Mouse (Mus musculus) midbrain, postnatal 0 days (tissue): ENCODE results near the gene Polr2g. TPM values are rescaled to one million over a fixed set of nuclear protein-coding genes. Genes with fewer than 3 reads are reported as not detected.

Source experiments
- ATAC-seq: fragments of 200-750 bp; cut with Nextera tagmentation; 2 replicates; pipeline ENCODE4 v1.8.0; 2017; ENCODE audit warnings: moderate number of reproducible peaks, mild to moderate bottlenecking, moderate TSS enrichment, moderate library complexity; ENCODE audit not compliant: low FRiP score
- DNase-seq: peaks from one replicate; pipeline ENCODE4 v3.0.0-alpha.2; 2015; ENCODE audit warnings: low spot score
- H3K27ac ChIP-seq: fragments of 300-500 bp; sonication (generic); 2 replicates; pipeline ENCODE4 v1.5.1; 2014; ENCODE audit warnings: low read depth, mild to moderate bottlenecking, low read length, mixed read lengths
- H3K27me3 ChIP-seq: fragments of 300-500 bp; sonication (generic); 2 replicates; pipeline ENCODE4 v1.6.1; 2014; ENCODE audit warnings: low read length, control low read depth, mixed read lengths; ENCODE audit not compliant: insufficient read depth
- H3K36me3 ChIP-seq: fragments of 300-500 bp; sonication (generic); 2 replicates; pipeline ENCODE4 v1.6.1; 2014; ENCODE audit warnings: low read length, control low read depth, mixed read lengths; ENCODE audit not compliant: insufficient read depth
- H3K4me1 ChIP-seq: fragments of 300-500 bp; sonication (generic); 2 replicates; pipeline ENCODE4 v1.6.1; 2014; ENCODE audit warnings: mild to moderate bottlenecking, control low read depth, antibody characterized with exemption, low read length, mixed read lengths; ENCODE audit not compliant: insufficient read depth
- H3K4me2 ChIP-seq: fragments of 300-500 bp; sonication (generic); 2 replicates; pipeline ENCODE4 v1.6.1; 2014; ENCODE audit warnings: low read depth, mild to moderate bottlenecking, low read length, mixed read lengths; ENCODE audit not compliant: poor library complexity, severe bottlenecking
- H3K4me3 ChIP-seq: fragments of 300-500 bp; sonication (generic); 2 replicates; pipeline ENCODE4 v1.5.1; 2014; ENCODE audit warnings: low read depth, mild to moderate bottlenecking, low read length, moderate library complexity
- H3K9ac ChIP-seq: fragments of 300-500 bp; sonication (generic); replicated peaks from 2 replicates; pipeline ENCODE4 v1.6.1; 2014; ENCODE audit warnings: mild to moderate bottlenecking, low read length, moderate library complexity, mixed read lengths; ENCODE audit not compliant: poor library complexity, severe bottlenecking
- H3K9me3 ChIP-seq: fragments of 300-500 bp; sonication (generic); 2 replicates; pipeline ENCODE4 v1.6.1; 2016; ENCODE audit warnings: low read length, control low read depth
- CTCF ChIP-seq: IDR thresholded peaks from 2 replicates; pipeline ENCODE4 v1.5.1; 2016; ENCODE audit warnings: antibody characterized with exemption, mild to moderate bottlenecking
- WGBS: fragments of 180-500 bp; shearing (Covaris S2); extraction: QIAGEN DNeasy Blood & Tissue Kit; methylation state at CpG from one replicate; pipeline ENCODE4 v1.1.7; 2014; 5-methylcytosine and 5-hydroxymethylcytosine counted together
- polyA plus RNA-seq: library from polyadenylated mRNA; unstranded; fragments of >200 nt; fragmentation: Nextera tagmentation; extraction: Ambion mirVana; gene quantifications from 2 replicates; pipeline ENCODE4 v1.2.1, GENCODE M21; 2015
- total RNA-seq: library from RNA; depleted of rRNA; stranded (reverse); fragments of >200 nt; gene quantifications from 2 replicates; pipeline ENCODE4 v1.2.3, GENCODE M21; 2014

Polr2g gene
- total and polyA plus RNA-seq, 2 experiments from 2014 or later = 67.2 to 163 TPM

DNA sequence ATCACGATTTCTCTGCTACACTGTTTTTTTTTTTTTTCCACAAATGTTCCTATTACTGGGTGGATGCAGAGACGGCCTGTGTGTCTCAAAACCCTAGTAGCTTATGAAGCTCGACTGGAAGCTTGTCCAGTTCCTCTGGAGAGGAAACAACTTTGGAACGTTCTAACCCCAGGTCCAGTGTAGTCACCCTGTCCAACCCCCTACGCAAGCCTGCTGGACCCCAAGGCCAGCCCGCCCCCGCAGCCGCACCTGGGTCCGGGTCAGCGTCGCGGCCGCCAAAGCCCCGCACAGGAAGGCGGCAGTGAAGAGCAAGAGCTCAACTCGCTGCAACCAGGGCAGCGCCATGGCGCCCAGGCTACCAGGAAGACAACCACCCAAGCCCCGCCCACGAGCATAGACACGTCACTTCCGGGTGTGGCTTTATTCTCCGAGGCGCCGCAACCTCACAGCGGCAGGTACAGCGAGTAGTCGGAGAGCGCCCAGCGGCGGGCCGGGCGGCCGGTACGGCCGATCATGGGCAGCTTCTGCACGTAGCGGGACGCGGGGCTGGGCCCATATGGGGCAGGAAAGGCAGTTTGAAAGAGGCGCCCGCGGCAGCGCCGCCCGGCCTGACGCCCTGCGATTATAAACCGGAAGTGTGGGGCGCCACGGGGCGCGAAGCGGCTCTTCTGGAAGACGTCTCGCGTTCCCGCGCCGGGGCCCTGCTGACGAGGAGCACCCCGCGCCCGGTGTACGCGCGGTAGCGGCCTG lies 24.1 kb downstream of the Polr2g start, which contains the start of gene Tmem179b:
Gene Tmem179b (minus strand): TSS at position 382 of the 750 bp plus-strand sequence.
- H3K9ac ChIP-seq = peak within 1 kb of the TSS; percentile 79
- no peaks in the 10 kb centered on the region for H3K4me1 ChIP-seq
- no peaks in the 10 kb centered on the region for H3K9me3 ChIP-seq
- TF ChIP-seq CTCF = peak; percentile 2
- H3K4me3 ChIP-seq = peak within 1 kb of the TSS; percentile 56
- ATAC-seq (peak; percentile 90), DNase-seq (peak; percentile 96)
- H3K4me2 ChIP-seq = peak within 1 kb of the TSS; percentile 97
- WGBS = under 1% methylated on average over 67 of the region's 68 CpGs
- peaks cover 1% of the 10 kb centered on the region; the same call in 1 of the 2 replicates for H3K36me3 ChIP-seq
- peak within 1 kb of the TSS; percentile 96 for H3K27ac ChIP-seq
- H3K27me3 ChIP-seq = no peaks in the 10 kb centered on the region

DNA sequence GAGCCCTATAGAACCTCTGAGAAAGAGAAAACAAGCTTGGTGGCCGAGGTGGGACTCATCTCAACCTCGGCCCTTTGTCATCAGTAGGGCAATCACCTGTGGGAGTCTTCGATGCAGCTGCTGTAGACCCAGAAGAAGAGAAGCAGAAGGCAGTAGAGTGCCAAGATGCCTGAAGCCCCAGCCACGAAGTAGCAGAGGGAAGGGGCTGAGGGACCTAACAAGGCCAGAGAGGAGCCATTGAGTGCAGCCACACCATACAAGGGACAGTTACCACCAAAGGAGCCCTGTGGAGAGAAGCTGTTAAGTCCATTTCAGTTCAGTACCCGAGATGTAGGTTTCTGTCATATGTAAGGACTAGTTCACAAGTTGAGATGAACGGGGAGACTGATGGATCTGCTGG lies 25.0 kb downstream of the Polr2g start:
- ATAC-seq (no peak), DNase-seq (no peak)
- H3K4me1 ChIP-seq = no peaks in the 10 kb centered on the region
- 57% methylated on average over 6 of the region's 6 CpGs for WGBS
- peak overlapping the region; percentile 79; the same call in 1 of the 2 replicates for H3K9ac ChIP-seq
- peak overlapping the region; percentile 97 for H3K4me2 ChIP-seq
- peak overlapping the region; percentile 56 for H3K4me3 ChIP-seq
- no peaks in the 10 kb centered on the region for H3K27me3 ChIP-seq
- no peaks in the 10 kb centered on the region for H3K9me3 ChIP-seq
- H3K36me3 ChIP-seq = peaks cover 9% of the 10 kb centered on the region; the same call in 1 of the 2 replicates
- H3K27ac ChIP-seq = no peak overlapping the region
- no peak for TF ChIP-seq CTCF

DNA sequence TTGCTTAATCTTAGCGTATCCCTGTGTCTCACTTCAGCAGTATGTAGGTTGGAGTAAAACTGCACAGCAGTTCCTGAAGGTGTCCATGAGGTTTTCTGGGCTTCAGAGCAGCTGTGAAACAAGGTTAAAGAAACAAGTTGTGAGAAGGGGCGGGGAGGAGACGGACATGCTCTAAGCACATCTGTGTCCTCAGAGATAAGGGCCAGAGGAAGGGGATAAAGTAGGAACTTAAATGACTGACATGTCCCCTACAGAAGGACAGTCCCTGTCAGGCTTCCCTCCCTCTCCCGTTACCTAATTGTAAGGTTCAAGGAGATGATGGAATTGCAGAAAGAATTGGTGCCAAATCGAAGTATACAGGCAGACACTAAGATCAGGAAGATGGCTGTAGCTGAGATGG lies 25.4 kb downstream of the Polr2g start:
- WGBS = 89% methylated on average over 5 of the region's 5 CpGs
- Histone ChIP-seq H3K4me2 (peak overlapping the region; percentile 97; the same call in 1 of the 2 replicates), H3K9ac (no peak overlapping the region)

GRCm38 (mm10) chr19:8770567-8771270 lies 27.7 kb downstream of the Polr2g start, which contains the start of gene Tmem223:
Tmem223 (plus strand) TSS chr19:8770996.
- H3K9me3 ChIP-seq = no peaks in the 10 kb centered on the region; the same call in 1 of the 2 replicates
- peak; percentile 52 for TF ChIP-seq CTCF
- H3K9ac ChIP-seq = peak within 1 kb of the TSS; percentile 83
- DNase-seq = peak; percentile 88
- peak; percentile 48 for ATAC-seq
- peak within 1 kb of the TSS; percentile 69 for H3K4me2 ChIP-seq
- no peaks in the 10 kb centered on the region for H3K27me3 ChIP-seq
- H3K4me3 ChIP-seq = peak within 1 kb of the TSS; percentile 62
- H3K4me1 ChIP-seq = no peaks in the 10 kb centered on the region
- peaks cover 34% of the 10 kb centered on the region for H3K36me3 ChIP-seq
- peak within 1 kb of the TSS; percentile 89 for H3K27ac ChIP-seq
- 17% methylated on average over 29 of the region's 29 CpGs for WGBS

More for the DNA sequence above, 25.4 kb downstream of the Polr2g start:
- Histone ChIP-seq H3K9me3 (no peaks in the 10 kb centered on the region), H3K4me3 (no peak overlapping the region), H3K36me3 (peaks cover 13% of the 10 kb centered on the region; the same call in 1 of the 2 replicates), H3K27ac (no peak overlapping the region), H3K4me1 (no peaks in the 10 kb centered on the region), H3K27me3 (no peaks in the 10 kb centered on the region)
- no peak for ATAC-seq
- no peak for DNase-seq
- no peak for TF ChIP-seq CTCF

DNA sequence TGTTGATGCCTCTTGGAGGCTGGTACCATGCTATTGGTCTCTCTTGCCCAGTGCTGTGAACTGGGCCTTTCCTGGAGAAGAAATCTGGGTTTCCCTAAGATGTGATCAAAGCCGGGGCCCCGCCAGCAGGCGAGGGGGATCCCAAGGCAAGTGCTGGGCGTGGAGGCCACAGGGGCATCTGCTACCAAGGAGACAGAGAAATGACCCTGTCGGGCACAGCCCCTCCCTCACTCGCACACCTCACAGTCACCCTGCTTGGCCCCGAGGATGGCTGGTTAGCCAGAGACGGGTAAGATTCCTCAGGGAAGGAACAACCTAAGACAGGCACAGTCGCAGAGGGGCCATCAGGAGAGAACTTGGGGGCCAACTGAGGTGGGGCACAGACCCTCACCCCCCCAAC lies 32.8 kb downstream of the Polr2g start:
- no peak for ATAC-seq
- H3K27me3 ChIP-seq = no peaks in the 10 kb centered on the region
- no peaks in the 10 kb centered on the region for H3K4me1 ChIP-seq
- H3K36me3 ChIP-seq = peaks cover 63% of the 10 kb centered on the region
- 97% methylated on average over 9 of the region's 9 CpGs for WGBS
- H3K27ac ChIP-seq = no peak overlapping the region
- DNase-seq = no peak
- peaks cover 6% of the 10 kb centered on the region; the same call in 1 of the 2 replicates for H3K9me3 ChIP-seq
- H3K4me2 ChIP-seq = no peak overlapping the region
- no peak overlapping the region for H3K9ac ChIP-seq
- H3K4me3 ChIP-seq = no peak overlapping the region
- no peak for TF ChIP-seq CTCF
